ENCODE assay signal across 9 mouse cellular contexts in genomic region chr1:118481703-118482102, GRCm38 (mm10).
DNase-seq lines count a peak whose midpoint lies in the region; ATAC-seq and TF ChIP-seq lines count a peak whose summit lies in the region.
"Had no signal": no experiment of that assay in that cellular context is flagged by ENCODE, and none has a peak within 500 bp of the region (broad histone marks: within the 10 kb centered on the region; RNA-seq: fewer than 3 reads in every experiment).

No protein-coding gene starts in this region.

- no peak for ATAC-seq in limb, embryonic 12.5 days (ENCODE audit: insufficient number of reproducible peaks, insufficient read depth, low FRiP score, low TSS enrichment, low read depth)
- ATAC-seq in heart, embryonic 12.5 days (ENCODE audit: insufficient number of reproducible peaks, low FRiP score), result no peak
- ATAC-seq in liver, embryonic 16.5 days (ENCODE audit: low read depth), result no peak

- no peak overlapping the region for H3K9ac ChIP-seq in limb, embryonic 12.5 days (replicated peaks)
- H3K9ac ChIP-seq in heart, embryonic 12.5 days, result peak overlapping the region; percentile 82
- no peak overlapping the region for H3K9ac ChIP-seq in liver, embryonic 16.5 days (ENCODE audit: low read depth, low read length)

- no peak for DNase-seq in limb, embryonic 10.5 days (ENCODE audit: low spot score)
- no peak for DNase-seq in spleen, postnatal 36 days (ENCODE audit: low spot score in 2 of 2)
- DNase-seq in lung, adult 2 months, result no peak
- DNase-seq in layer of hippocampus, adult 9-10 months (ENCODE audit: low spot score), result no peak
- DNase-seq: cerebellum, adult 18-20 months had no signal

- WGBS in limb, embryonic 12.5 days, result 76% methylated on average over 6 of the region's 6 CpGs
- WGBS in limb, embryonic 10.5 days, result 84% methylated on average over 6 of the region's 6 CpGs
- 35% methylated on average over 6 of the region's 6 CpGs for WGBS in heart, embryonic 12.5 days
- 54% methylated on average over 6 of the region's 6 CpGs for WGBS in liver, embryonic 16.5 days (ENCODE audit: insufficient replicate concordance)
- WGBS in lung, adult 2 months, result 59% methylated on average over 6 of the region's 6 CpGs

- no peaks in the 10 kb centered on the region; the same call in none of the 2 replicates for H3K4me1 ChIP-seq in limb, embryonic 12.5 days (replicated peaks)
- H3K4me1 ChIP-seq in limb, embryonic 10.5 days, result no peaks in the 10 kb centered on the region
- peaks cover 11% of the 10 kb centered on the region for H3K4me1 ChIP-seq in cortical plate, adult 2 months (ENCODE audit: control insufficient read depth, insufficient read depth, low read length)
- peaks cover 64% of the 10 kb centered on the region for H3K4me1 ChIP-seq in heart, embryonic 12.5 days (replicated peaks)
- H3K4me1 ChIP-seq in liver, embryonic 16.5 days (ENCODE audit: control insufficient read depth, low read depth, low read length), result peaks cover 47% of the 10 kb centered on the region
- no peaks in the 10 kb centered on the region for H3K4me1 ChIP-seq in lung, adult 2 months (ENCODE audit: control insufficient read depth, insufficient read depth, low read length)

- no peaks in the 10 kb centered on the region for H3K9me3 ChIP-seq in limb, embryonic 12.5 days
- no peaks in the 10 kb centered on the region for H3K9me3 ChIP-seq in limb, embryonic 10.5 days (replicated peaks)
- no peaks in the 10 kb centered on the region for H3K9me3 ChIP-seq in heart, embryonic 12.5 days (replicated peaks)
- no peaks in the 10 kb centered on the region for H3K9me3 ChIP-seq in liver, embryonic 16.5 days (replicated peaks; ENCODE audit: control insufficient read depth, low read length)

- peaks cover 23% of the 10 kb centered on the region for H3K36me3 ChIP-seq in limb, embryonic 12.5 days
- H3K36me3 ChIP-seq in limb, embryonic 10.5 days, result peaks cover 34% of the 10 kb centered on the region
- no peaks in the 10 kb centered on the region for H3K36me3 ChIP-seq in heart, embryonic 12.5 days
- H3K36me3 ChIP-seq in liver, embryonic 16.5 days (ENCODE audit: control insufficient read depth, insufficient read depth), result no peaks in the 10 kb centered on the region

- TF ChIP-seq CTCF in cortical plate, adult 2 months (IDR thresholded peaks at IDR 0.05; ENCODE audit: extremely low read depth, insufficient read depth, low read length), result no peak
- TF ChIP-seq CTCF in lung, adult 2 months (IDR thresholded peaks at IDR 0.05; ENCODE audit: insufficient read depth, low read length), result no peak

- 0 out of 2 replicates have a peak, but pooled peaks have one; percentile 47 for TF ChIP-seq POLR2A in cortical plate, adult 2 months (IDR thresholded peaks at IDR 0.05; ENCODE audit: extremely low read depth, insufficient read depth, low read length)
- TF ChIP-seq POLR2A in lung, adult 2 months (IDR thresholded peaks at IDR 0.05; ENCODE audit: borderline replicate concordance, extremely low read depth, low read depth, low read length), result no peak

- peak overlapping the region; percentile 66; the same call in 1 of the 2 replicates for H3K27ac ChIP-seq in limb, embryonic 12.5 days
- no peak overlapping the region for H3K27ac ChIP-seq in limb, embryonic 10.5 days
- H3K27ac ChIP-seq in cortical plate, adult 2 months (ENCODE audit: insufficient read depth, low read length), result no peak overlapping the region
- H3K27ac ChIP-seq in heart, embryonic 12.5 days (ENCODE audit: poor library complexity, severe bottlenecking), result peak overlapping the region; percentile 98
- H3K27ac ChIP-seq in liver, embryonic 16.5 days (ENCODE audit: low read length), result peak overlapping the region; percentile 74

- H3K4me2 ChIP-seq in limb, embryonic 12.5 days, result no peak overlapping the region
- H3K4me2 ChIP-seq in heart, embryonic 12.5 days, result peak overlapping the region; percentile 77
- peak overlapping the region; percentile 30 for H3K4me2 ChIP-seq in liver, embryonic 16.5 days (ENCODE audit: low read depth, low read length)

- no peaks in the 10 kb centered on the region for H3K27me3 ChIP-seq in limb, embryonic 12.5 days
- H3K27me3 ChIP-seq in limb, embryonic 10.5 days (ENCODE audit: low read depth, poor library complexity, severe bottlenecking), result no peaks in the 10 kb centered on the region
- no peaks in the 10 kb centered on the region for H3K27me3 ChIP-seq in heart, embryonic 12.5 days (replicated peaks)
- H3K27me3 ChIP-seq in liver, embryonic 16.5 days (ENCODE audit: control insufficient read depth, insufficient read depth, low read depth, low read length), result no peaks in the 10 kb centered on the region

- H3K4me3 ChIP-seq in limb, embryonic 12.5 days (replicated peaks), result no peak overlapping the region
- H3K4me3 ChIP-seq in limb, embryonic 10.5 days, result no peak overlapping the region
- peak overlapping the region; percentile 63 for H3K4me3 ChIP-seq in cortical plate, adult 2 months (ENCODE audit: insufficient read depth, low read length)
- H3K4me3 ChIP-seq in heart, embryonic 12.5 days, result peak overlapping the region; percentile 56
- H3K4me3 ChIP-seq in liver, embryonic 16.5 days (ENCODE audit: low read depth, low read length), result no peak overlapping the region
- H3K4me3 ChIP-seq in lung, adult 2 months (replicated peaks; ENCODE audit: extremely low read depth, low read depth, low read length), result no peak overlapping the region

Comparison
In these comparisons a context has a peak if more than half of its experiments do, and no peak if none do; other contexts are left out.
1. H3K27ac ChIP-seq: peak in limb, embryonic 12.5 days (single experiment), heart, embryonic 12.5 days (single experiment) and liver, embryonic 16.5 days (single experiment); none in limb, embryonic 10.5 days (single experiment) and cortical plate, adult 2 months (single experiment).
2. H3K4me3 ChIP-seq: peak in cortical plate, adult 2 months (single experiment) and heart, embryonic 12.5 days (single experiment); none in limb, embryonic 12.5 days (single experiment), limb, embryonic 10.5 days (single experiment), liver, embryonic 16.5 days (single experiment) and lung, adult 2 months (single experiment).